Mouse (Mus musculus) heart, adult 2 months (tissue): Measurements from ENCODE around the gene Ctsf. TPM values are rescaled to one million over a fixed set of nuclear protein-coding genes. Genes with fewer than 3 reads are reported as not detected.
A peak's percentile ranks its signal among the peaks of the same experiment; 100 is the strongest.

Experiments
- DNase-seq, 2 experiments: peaks; one replicate each; pipeline ENCODE4 v3.0.0; 2021
- H3K27ac ChIP-seq: fragments of 200-600 bp; 2 replicates; pipeline ENCODE4 v1.8.1; 2022
- H3K27me3 ChIP-seq: fragments of 200-500 bp; 2 replicates; pipeline ENCODE4 v1.6.1; 2012; ENCODE audit warnings: mild to moderate bottlenecking, low read length, inconsistent platforms, mixed read lengths; ENCODE audit not compliant: control insufficient read depth, insufficient read depth
- H3K36me3 ChIP-seq: fragments of 200-500 bp; 2 replicates; pipeline ENCODE4 v1.6.1; 2012; ENCODE audit warnings: low read length, inconsistent platforms; ENCODE audit not compliant: control insufficient read depth, insufficient read depth
- H3K4me1 ChIP-seq: fragments of 200-500 bp; 2 replicates; pipeline ENCODE4 v1.6.1; 2011; ENCODE audit warnings: low read length; ENCODE audit not compliant: control insufficient read depth, insufficient read depth
- H3K4me3 ChIP-seq: fragments of 200-600 bp; 2 replicates; pipeline ENCODE4 v1.8.1; 2022
- H3K79me2 ChIP-seq: fragments of 200-500 bp; replicated peaks from 2 replicates; pipeline ENCODE4 v1.6.1; 2012; ENCODE audit warnings: mild to moderate bottlenecking, inconsistent platforms, low read length, moderate library complexity, mixed read lengths; ENCODE audit not compliant: control insufficient read depth, insufficient read depth
- H3K9ac ChIP-seq: fragments of 200-500 bp; 2 replicates; pipeline ENCODE4 v1.6.1; 2012; ENCODE audit warnings: low read depth, mild to moderate bottlenecking, control low read depth, inconsistent platforms, low read length, mixed read lengths
- CTCF ChIP-seq: fragments of 200-600 bp; IDR thresholded peaks from 2 replicates; pipeline ENCODE4 v1.8.1; 2022; ENCODE audit warnings: antibody characterized with exemption, mild to moderate bottlenecking, moderate library complexity
- EP300 ChIP-seq: fragments of 200-500 bp; IDR thresholded peaks from 2 replicates; pipeline ENCODE4 v1.6.1; 2011; ENCODE audit warnings: low read depth, low read length, control low read depth; ENCODE audit not compliant: insufficient read depth
- POLR2A ChIP-seq: fragments of 200-500 bp; IDR thresholded peaks from 2 replicates; pipeline ENCODE4 v1.6.1; 2011; ENCODE audit warnings: mild to moderate bottlenecking, low read depth, low read length, control low read depth; ENCODE audit not compliant: insufficient read depth
- WGBS: fragments of 180-500 bp; shearing (Covaris S2); methylation state at CpG from one replicate; pipeline ENCODE4 v1.1.7; 2018; 5-methylcytosine and 5-hydroxymethylcytosine counted together
- intact Hi-C: fragments of 180-260 bp; cut with DNase I; formaldehyde crosslinking; loops from one replicate; pipeline ENCODE4 v1.15.1; 2025
- polyA plus RNA-seq: library from polyadenylated mRNA; depleted of rRNA; stranded (reverse); fragments of >200 nt; gene quantifications from 2 replicates; pipeline ENCODE4 v1.2.3, GENCODE M21; 2012
- total RNA-seq, 2 experiments: library from RNA; stranded (reverse); gene quantifications; 2 replicates each; pipeline ENCODE4 v1.2.3; 2021

Ctsf gene
- total and polyA plus RNA-seq, 3 experiments, result 66.6 to 80.8 (median 80.6) TPM

DNA sequence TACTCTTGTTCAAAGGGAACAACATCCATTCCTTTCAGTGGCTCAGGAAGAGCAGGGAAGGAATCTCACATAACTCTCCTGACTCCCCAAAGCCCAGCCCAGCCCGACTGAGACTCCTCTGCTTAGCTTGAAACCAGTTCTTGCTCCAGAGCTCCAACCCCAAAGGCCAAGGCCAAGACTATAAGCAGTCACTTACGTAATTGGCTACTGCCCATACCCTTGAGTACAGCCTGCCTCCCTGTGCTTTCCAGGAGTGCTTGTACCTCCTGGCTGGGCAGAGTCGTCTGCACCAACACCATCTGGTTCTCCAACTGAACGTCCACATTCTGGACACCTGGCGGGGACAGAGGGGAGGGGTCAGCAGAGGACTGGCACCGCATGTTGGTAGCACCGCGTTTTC lies 21.0 kb upstream of the Ctsf start:
- Histone ChIP-seq H3K27me3 (no peaks in the 10 kb centered on the region), H3K36me3 (no peaks in the 10 kb centered on the region), H3K9ac (no peak overlapping the region), H3K27ac (no peak overlapping the region), H3K4me1 (peaks cover 3% of the 10 kb centered on the region), H3K79me2 (no peaks in the 10 kb centered on the region), H3K4me3 (no peak overlapping the region)
- peak in 1 of 2 experiments; percentile 11 for DNase-seq
- TF ChIP-seq POLR2A (no peak), CTCF (no peak), EP300 (no peak)
- intact Hi-C loops, result loop anchor here (10.0 kb wide), 1 partner anchor 319 kb away; the partner anchor contains the start of gene Pcx
- WGBS, result 82% methylated on average over 8 of the region's 8 CpGs

- intact Hi-C loops, result loop anchor here (10.0 kb wide), 1 partner anchor 321 kb away; the partner anchor contains the start of gene Pcx
- H3K4me1 ChIP-seq, result peaks cover 3% of the 10 kb centered on the region
- TF ChIP-seq EP300 (no peak), CTCF (no peak), POLR2A (no peak)
- H3K27me3 ChIP-seq, result no peaks in the 10 kb centered on the region
- H3K27ac ChIP-seq, result no peak overlapping the region
- no peak overlapping the region for H3K4me3 ChIP-seq
- no peak overlapping the region for H3K9ac ChIP-seq
- WGBS, result 91% methylated on average over 2 of the region's 2 CpGs
- H3K36me3 ChIP-seq, result no peaks in the 10 kb centered on the region
- H3K79me2 ChIP-seq, result no peaks in the 10 kb centered on the region
- no peak for DNase-seq
Observed at GRCm38 (mm10) chr19:4836096-4836495, 18.8 kb upstream of the Ctsf start.

DNA sequence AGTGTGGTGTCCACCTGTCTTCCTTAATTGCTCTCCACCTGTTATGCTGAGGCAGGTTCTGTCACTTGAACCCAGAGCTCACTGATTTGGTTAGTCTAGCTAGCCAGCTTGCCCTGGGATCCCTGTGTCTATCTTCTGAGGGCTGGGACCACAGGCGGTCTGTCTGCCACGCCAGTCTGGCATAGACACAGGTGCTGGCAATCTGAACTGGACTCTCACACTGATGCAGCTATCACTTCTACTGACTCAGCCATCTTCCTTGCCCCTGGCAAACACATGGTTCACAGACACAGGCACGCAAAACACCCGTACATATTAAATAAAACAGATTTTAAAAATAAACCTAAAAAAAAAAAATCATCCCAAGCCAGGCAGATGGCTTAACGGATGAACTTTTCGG lies 17.9 kb upstream of the Ctsf start:
- DNase-seq, result no peak
- no peak overlapping the region for H3K27ac ChIP-seq
- WGBS, result 93% methylated on average over 6 of the region's 6 CpGs
- TF ChIP-seq CTCF, result no peak
- TF ChIP-seq EP300, result no peak
- no peak for TF ChIP-seq POLR2A
- no peaks in the 10 kb centered on the region for H3K79me2 ChIP-seq
- H3K36me3 ChIP-seq, result no peaks in the 10 kb centered on the region
- no peak overlapping the region for H3K9ac ChIP-seq
- H3K4me1 ChIP-seq, result peaks cover 3% of the 10 kb centered on the region
- no peak overlapping the region for H3K4me3 ChIP-seq
- H3K27me3 ChIP-seq, result no peaks in the 10 kb centered on the region
- intact Hi-C loops, result loop anchor here (10.0 kb wide), 1 partner anchor 322 kb away; the partner anchor contains the start of gene Pcx

DNA sequence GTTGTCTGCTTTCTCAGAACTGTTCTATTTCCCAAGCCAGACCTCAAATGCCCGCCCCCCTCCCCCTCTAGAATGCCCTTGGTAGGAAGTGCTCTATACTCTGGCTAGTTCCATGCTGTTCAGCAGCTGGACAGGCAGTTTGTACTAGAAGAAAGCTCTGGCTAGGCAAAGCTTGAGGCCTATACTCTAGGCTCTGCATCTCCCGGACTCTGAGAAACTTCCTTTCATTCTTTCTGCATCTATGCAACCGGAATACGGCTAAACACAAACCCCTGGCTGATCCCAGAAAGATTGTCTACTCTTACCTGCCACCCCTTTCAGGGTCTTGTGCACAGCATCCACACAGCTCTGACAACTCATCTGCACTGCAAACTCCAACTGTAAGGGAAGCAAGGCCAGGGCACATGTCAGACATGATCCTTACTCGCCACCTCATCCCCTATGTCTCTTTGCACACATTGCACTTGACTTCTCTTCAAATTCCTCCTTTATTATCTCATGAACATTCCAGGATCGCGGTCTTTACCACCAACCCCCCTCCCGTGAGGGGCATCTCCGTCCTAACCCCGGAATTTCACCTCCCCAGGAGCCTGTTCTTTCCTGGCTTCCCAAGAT lies 16.3 kb upstream of the Ctsf start:
- TF ChIP-seq POLR2A, result no peak
- TF ChIP-seq EP300, result no peak
- no peak for TF ChIP-seq CTCF
- H3K27me3 ChIP-seq, result no peaks in the 10 kb centered on the region
- H3K4me3 ChIP-seq, result peak overlapping the region; percentile 55
- peak overlapping the region; percentile 68 for H3K9ac ChIP-seq
- 21% methylated on average over 10 of the region's 10 CpGs for WGBS
- DNase-seq, result no peak
- intact Hi-C loops, result loop anchor here (2.0 to 10.0 kb wide), 2 partner anchors 28 to 324 kb away; partner anchors contain the start of genes Gm21992, Pcx and Rbm14
- peaks cover 3% of the 10 kb centered on the region for H3K4me1 ChIP-seq
- H3K36me3 ChIP-seq, result no peaks in the 10 kb centered on the region
- H3K27ac ChIP-seq, result peak overlapping the region; percentile 49
- H3K79me2 ChIP-seq, result no peaks in the 10 kb centered on the region

GRCm38 (mm10) chr19:4839149-4839548 lies 15.8 kb upstream of the Ctsf start, which contains the start of the genes Ccs and Ccdc87:
Ccs (minus strand) TSS chr19:4839332.
Ccdc87 (plus strand) TSS chr19:4839366.
- peak; percentile 96 to 98 for DNase-seq
- intact Hi-C loops, result loop anchor here (2.0 to 10.0 kb wide), 2 partner anchors 28 to 324 kb away; partner anchors contain the start of genes Gm21992, Pcx and Rbm14
- H3K36me3 ChIP-seq, result no peaks in the 10 kb centered on the region
- H3K4me3 ChIP-seq, result peak within 1 kb of the TSS; percentile 55
- peaks cover 3% of the 10 kb centered on the region for H3K4me1 ChIP-seq
- TF ChIP-seq POLR2A, result peak; percentile 88
- 0 out of 2 replicates have a peak, but pooled peaks have one; percentile 24 for TF ChIP-seq EP300
- TF ChIP-seq CTCF, result peak; percentile 32
- H3K9ac ChIP-seq, result peak within 1 kb of the TSS; percentile 68
- H3K27ac ChIP-seq, result peak within 1 kb of the TSS; percentile 49
- no peaks in the 10 kb centered on the region for H3K27me3 ChIP-seq
- H3K79me2 ChIP-seq, result no peaks in the 10 kb centered on the region
- WGBS, result 1% methylated on average over 25 of the region's 25 CpGs

DNA sequence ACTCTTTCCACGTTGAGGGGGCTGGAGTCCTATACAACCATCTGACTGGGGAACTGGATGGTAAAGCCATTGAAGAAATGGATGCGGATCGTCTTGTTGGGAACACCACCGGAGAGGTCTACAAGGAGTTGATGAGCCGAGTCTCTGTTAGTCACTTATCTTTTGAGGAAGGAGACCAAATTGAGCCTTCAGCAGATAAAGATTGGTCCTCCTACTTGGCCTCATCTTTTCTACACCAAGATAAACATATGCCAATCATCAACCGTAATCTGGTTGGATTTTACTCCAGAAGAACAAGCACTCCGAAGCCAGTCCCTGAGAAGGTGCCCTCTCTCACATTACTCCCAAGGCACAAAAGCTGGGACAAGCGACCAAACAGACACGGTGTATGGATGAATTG lies 14.1 kb upstream of the Ctsf start:
- no peak overlapping the region for H3K9ac ChIP-seq
- no peaks in the 10 kb centered on the region for H3K27me3 ChIP-seq
- TF ChIP-seq EP300, result no peak
- TF ChIP-seq CTCF, result no peak
- TF ChIP-seq POLR2A, result no peak
- no peaks in the 10 kb centered on the region for H3K79me2 ChIP-seq
- intact Hi-C loops, result no loop called here
- no peaks in the 10 kb centered on the region for H3K36me3 ChIP-seq
- DNase-seq, result no peak
- H3K4me3 ChIP-seq, result no peak overlapping the region
- WGBS, result 74% methylated on average over 9 of the region's 9 CpGs
- H3K27ac ChIP-seq, result no peak overlapping the region
- H3K4me1 ChIP-seq, result peaks cover 3% of the 10 kb centered on the region
